Mouse (Mus musculus) cerebellum, adult 11 months (tissue): ENCODE data around the gene Gad2.
A peak's percentile ranks its signal among the peaks of the same experiment; 100 is the strongest.

ENCODE experiments used
- DNase-seq: peaks from one replicate; pipeline ENCODE4 v3.0.0; 2022

Gad2 gene

GRCm38 (mm10) chr2:22648394-22648793 is 26.4 kb downstream of the Gad2 start:
- DNase-seq = no peak

GRCm38 (mm10) chr2:22651826-22652225 is 29.8 kb downstream of the Gad2 start:
- DNase-seq = no peak

- DNase-seq = no peak
These were observed 41.7 kb downstream of the Gad2 start for GRCm38 (mm10) chr2:22663731-22664130.

GRCm38 (mm10) chr2:22670415-22670814 is 48.4 kb downstream of the Gad2 start:
- peak; percentile 47 for DNase-seq

GRCm38 (mm10) chr2:22671348-22671747 is 49.3 kb downstream of the Gad2 start:
- DNase-seq = no peak

GRCm38 (mm10) chr2:22677066-22677465 is 55.1 kb downstream of the Gad2 start:
- DNase-seq = no peak

- no peak for DNase-seq
These were observed 57.9 kb downstream of the Gad2 start for GRCm38 (mm10) chr2:22679944-22680343.

- no peak for DNase-seq
These were observed 68.0 kb downstream of the Gad2 start for GRCm38 (mm10) chr2:22689969-22690368.

GRCm38 (mm10) chr2:22704780-22705727 is 83.0 kb downstream of the Gad2 start:
- DNase-seq = no peak

GRCm38 (mm10) chr2:22706233-22706632 is 84.2 kb downstream of the Gad2 start:
- DNase-seq = no peak

- DNase-seq = peak; percentile 37
These were observed 99.8 kb downstream of the Gad2 start for GRCm38 (mm10) chr2:22721522-22722470.

- DNase-seq = no peak
These were observed 102.0 kb downstream of the Gad2 start for GRCm38 (mm10) chr2:22723927-22724534.

- DNase-seq = no peak
These were observed 105.1 kb downstream of the Gad2 start for GRCm38 (mm10) chr2:22727113-22727512.

GRCm38 (mm10) chr2:22736134-22736533 is 114.1 kb downstream of the Gad2 start:
- no peak for DNase-seq

- no peak for DNase-seq
These were observed 117.4 kb downstream of the Gad2 start for GRCm38 (mm10) chr2:22739369-22739768.

- no peak for DNase-seq
These were observed 118.4 kb downstream of the Gad2 start for GRCm38 (mm10) chr2:22740441-22740840.

- peak; percentile 3 for DNase-seq
These were observed 119.2 kb downstream of the Gad2 start for GRCm38 (mm10) chr2:22741222-22741621.
